Mouse (Mus musculus) kidney, adult 2 months (tissue): Measurements from ENCODE around the gene Atxn1. TPM values are rescaled to one million over a fixed set of nuclear protein-coding genes. Genes with fewer than 3 reads are reported as not detected.

Experiments used
- DNase-seq: peaks from one replicate; pipeline ENCODE4 v3.0.0; 2021
- H3K27ac ChIP-seq: fragments of 200-500 bp; 2 replicates; pipeline ENCODE4 v1.5.1; 2012; ENCODE audit warnings: low read depth, low read length, control low read depth, inconsistent platforms; ENCODE audit not compliant: insufficient read depth
- H3K27me3 ChIP-seq: fragments of 200-500 bp; replicated peaks from 2 replicates; pipeline ENCODE4 v1.6.1; 2012; ENCODE audit warnings: mild to moderate bottlenecking, moderate library complexity, low read length, inconsistent platforms; ENCODE audit not compliant: control insufficient read depth, insufficient read depth
- H3K36me3 ChIP-seq: fragments of 200-500 bp; 2 replicates; pipeline ENCODE4 v1.6.1; 2012; ENCODE audit warnings: mild to moderate bottlenecking, moderate library complexity, low read length, inconsistent platforms; ENCODE audit not compliant: control insufficient read depth, insufficient read depth
- H3K4me1 ChIP-seq: fragments of 200-500 bp; 2 replicates; pipeline ENCODE4 v1.6.1; 2011; ENCODE audit warnings: low read length; ENCODE audit not compliant: control insufficient read depth, insufficient read depth
- H3K4me3 ChIP-seq: fragments of 200-500 bp; 2 replicates; pipeline ENCODE4 v1.5.1; 2011; ENCODE audit warnings: mild to moderate bottlenecking, low read depth, low read length, control low read depth; ENCODE audit not compliant: insufficient read depth
- CTCF ChIP-seq: fragments of 200-500 bp; conservative IDR thresholded peaks from 2 replicates; pipeline ENCODE4 v1.5.1; 2011; ENCODE audit warnings: low read depth, mild to moderate bottlenecking, control low read depth, low read length, moderate library complexity, mixed read lengths; ENCODE audit not compliant: insufficient read depth, insufficient read length
- POLR2A ChIP-seq: fragments of 200-500 bp; IDR thresholded peaks from one replicate; pipeline ENCODE4 v1.6.1; 2011; ENCODE audit warnings: low read depth, low read length, control low read depth
- WGBS: fragments of 180-500 bp; shearing (Covaris S2); methylation state at CpG from one replicate; pipeline ENCODE4 v1.1.7; 2018; 5-methylcytosine and 5-hydroxymethylcytosine counted together
- polyA plus RNA-seq: library from polyadenylated mRNA; depleted of rRNA; stranded (reverse); fragments of >200 nt; gene quantifications from 2 replicates; pipeline ENCODE4 v1.2.3, GENCODE M21; 2012

Atxn1 gene
- polyA plus RNA-seq, 1 experiment: 15.0 TPM

GRCm38 (mm10) chr13:45883791-45884238 lies 81.0 kb downstream of the Atxn1 start:
- WGBS: 48% methylated on average over 10 of the region's 10 CpGs
- peak; percentile 43 for DNase-seq
- no peak overlapping the region for H3K27ac ChIP-seq

GRCm38 (mm10) chr13:45882976-45883440 lies 81.8 kb downstream of the Atxn1 start:
- no peak for DNase-seq
- no peak for TF ChIP-seq POLR2A
- no peak for TF ChIP-seq CTCF
- WGBS: 42% methylated on average over 3 of the region's 3 CpGs
- H3K4me3 ChIP-seq: no peak overlapping the region
- H3K4me1 ChIP-seq: no peaks in the 10 kb centered on the region; the same call in 1 of the 2 replicates
- H3K27ac ChIP-seq: no peak overlapping the region
- H3K27me3 ChIP-seq: no peaks in the 10 kb centered on the region
- no peaks in the 10 kb centered on the region for H3K36me3 ChIP-seq

More at GRCm38 (mm10) chr13:45883791-45884238, 81.0 kb downstream of the Atxn1 start:
- no peak for TF ChIP-seq POLR2A
- Histone ChIP-seq H3K4me1 (no peaks in the 10 kb centered on the region; the same call in 1 of the 2 replicates), H3K27me3 (no peaks in the 10 kb centered on the region), H3K36me3 (no peaks in the 10 kb centered on the region), H3K4me3 (no peak overlapping the region)

DNA sequence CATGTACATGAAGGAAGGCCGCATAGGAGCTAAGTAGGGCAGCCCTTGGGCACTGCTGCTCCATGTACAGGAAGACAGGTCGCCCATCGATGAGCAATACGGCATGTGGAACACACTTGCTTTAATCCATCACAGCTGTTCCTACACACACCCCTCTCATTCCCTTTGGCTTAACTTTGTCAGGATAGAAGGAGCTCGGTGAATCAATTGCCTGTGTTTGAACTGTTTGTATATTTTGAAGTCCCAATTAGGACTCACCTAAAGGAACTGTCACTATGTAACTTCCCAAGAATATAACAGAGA lies 84.3 kb downstream of the Atxn1 start:
- 87% methylated on average over 5 of the region's 5 CpGs for WGBS
- no peak for DNase-seq
- H3K27ac ChIP-seq: no peak overlapping the region
- H3K4me3 ChIP-seq: no peak overlapping the region
- H3K27me3 ChIP-seq: no peaks in the 10 kb centered on the region
- H3K4me1 ChIP-seq: no peaks in the 10 kb centered on the region; the same call in 1 of the 2 replicates
- no peaks in the 10 kb centered on the region; the same call in 1 of the 2 replicates for H3K36me3 ChIP-seq
- no peak for TF ChIP-seq CTCF
- TF ChIP-seq POLR2A: no peak

- no peaks in the 10 kb centered on the region for H3K27me3 ChIP-seq
- H3K4me1 ChIP-seq: no peaks in the 10 kb centered on the region; the same call in 1 of the 2 replicates
- H3K27ac ChIP-seq: no peak overlapping the region
- TF ChIP-seq POLR2A: no peak
- no peak for TF ChIP-seq CTCF
- no peaks in the 10 kb centered on the region; the same call in 1 of the 2 replicates for H3K36me3 ChIP-seq
- no peak overlapping the region for H3K4me3 ChIP-seq
- WGBS: 74% methylated on average over 14 of the region's 14 CpGs
- peak; percentile 57 for DNase-seq
Observed at GRCm38 (mm10) chr13:45879746-45880542, 84.9 kb downstream of the Atxn1 start.

DNA sequence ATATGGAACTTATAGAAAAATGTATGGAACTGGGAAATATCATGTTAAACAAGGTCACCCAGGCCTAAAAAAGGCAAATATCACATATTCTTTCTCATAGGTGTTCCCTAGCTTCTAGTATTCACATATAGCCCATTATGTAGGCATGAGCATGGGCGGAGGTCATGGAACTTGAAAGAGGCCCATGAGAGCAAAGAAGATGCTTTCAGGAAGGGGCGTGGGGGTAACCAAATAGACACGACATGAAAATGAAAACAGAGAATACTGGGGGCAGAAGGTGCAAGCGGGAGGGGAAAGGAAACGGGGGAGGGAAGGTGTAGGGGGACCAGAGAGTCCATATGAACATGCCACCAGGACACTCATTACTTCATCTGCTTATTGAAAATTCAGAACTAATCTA lies 87.9 kb downstream of the Atxn1 start:
- WGBS: 78% methylated on average over 5 of the region's 5 CpGs
- no peak overlapping the region for H3K27ac ChIP-seq

DNA sequence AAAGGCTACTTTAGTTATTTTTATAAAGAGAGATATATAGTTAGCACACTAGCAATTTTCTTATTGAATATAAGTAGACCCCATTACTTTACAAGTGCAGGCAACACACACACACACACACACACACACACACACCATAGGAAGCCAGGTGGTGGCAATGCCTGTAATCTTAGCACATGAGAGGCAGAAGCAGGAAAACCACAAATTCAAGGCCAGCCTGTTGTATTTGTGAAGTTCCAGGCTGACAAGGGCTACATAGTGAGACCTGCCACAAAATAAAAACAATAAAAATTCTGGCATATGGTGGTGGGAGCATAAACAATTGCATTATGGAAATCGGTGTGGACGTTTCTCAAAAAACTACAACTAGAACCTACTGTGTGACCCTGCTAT lies 88.4 kb downstream of the Atxn1 start:
- Histone ChIP-seq H3K36me3 (no peaks in the 10 kb centered on the region; the same call in 1 of the 2 replicates), H3K4me1 (peaks cover 5% of the 10 kb centered on the region), H3K4me3 (no peak overlapping the region), H3K27ac (no peak overlapping the region), H3K27me3 (no peaks in the 10 kb centered on the region)
- TF ChIP-seq CTCF: no peak
- 94% methylated on average over 2 of the region's 2 CpGs for WGBS
- no peak for DNase-seq

More for the DNA sequence above, 87.9 kb downstream of the Atxn1 start:
- TF ChIP-seq CTCF: no peak
- TF ChIP-seq POLR2A: no peak
- H3K4me1 ChIP-seq: peaks cover 5% of the 10 kb centered on the region
- no peaks in the 10 kb centered on the region; the same call in 1 of the 2 replicates for H3K36me3 ChIP-seq
- no peak overlapping the region for H3K4me3 ChIP-seq
- DNase-seq: no peak
- no peaks in the 10 kb centered on the region for H3K27me3 ChIP-seq

DNA sequence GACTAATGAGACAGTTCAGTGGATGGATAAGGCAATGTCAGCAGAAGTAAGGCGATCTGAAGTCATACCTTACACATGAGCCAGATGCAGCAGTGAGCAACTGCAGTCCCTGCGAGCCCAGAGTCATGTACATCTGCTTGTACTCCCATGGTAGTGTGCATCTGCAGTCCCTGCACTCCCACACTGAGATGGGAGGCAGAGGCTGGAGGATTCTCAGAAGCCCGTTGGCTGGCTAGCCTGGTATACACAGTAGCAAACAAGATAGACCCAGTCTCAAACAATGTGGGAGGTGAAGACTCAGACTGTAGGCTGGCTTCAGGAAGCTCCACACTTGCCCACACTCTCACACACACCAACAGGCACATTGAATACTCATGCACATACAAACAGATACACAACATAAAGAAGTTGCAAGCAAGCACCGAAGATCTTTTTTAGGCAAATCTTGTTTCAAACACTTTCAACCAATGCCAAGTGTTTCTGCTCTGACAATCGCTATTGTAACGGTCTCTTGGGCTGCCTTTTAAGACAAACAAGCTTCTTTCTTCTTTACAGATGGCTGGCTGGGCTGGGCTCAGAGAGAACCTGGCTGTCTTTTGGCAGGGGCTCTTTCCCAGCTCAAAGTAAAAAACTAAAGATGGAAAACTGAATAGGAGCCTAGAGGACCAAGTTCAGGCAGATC lies 89.0 kb downstream of the Atxn1 start:
- H3K27ac ChIP-seq: no peak overlapping the region
- 80% methylated on average over 6 of the region's 6 CpGs for WGBS

More for the DNA sequence above, 89.0 kb downstream of the Atxn1 start:
- no peak overlapping the region for H3K4me3 ChIP-seq
- H3K36me3 ChIP-seq: no peaks in the 10 kb centered on the region; the same call in 1 of the 2 replicates
- DNase-seq: no peak
- no peaks in the 10 kb centered on the region for H3K27me3 ChIP-seq
- no peak for TF ChIP-seq POLR2A
- no peak for TF ChIP-seq CTCF
- peaks cover 5% of the 10 kb centered on the region for H3K4me1 ChIP-seq
